Mouse (Mus musculus) heart, postnatal 10 days (tissue): Measurements from ENCODE around the gene Ccdc13. TPM values are rescaled to one million over a fixed set of nuclear protein-coding genes. Genes with fewer than 3 reads are reported as not detected.

Experiments used
- DNase-seq, 2 experiments: peaks; one replicate each; pipeline ENCODE4 v3.0.0; 2021
- intact Hi-C: fragments of 180-260 bp; cut with DNase I; formaldehyde crosslinking; loops from one replicate; pipeline ENCODE4 v1.15.1; 2025
- total RNA-seq, 2 experiments: library from RNA; stranded (reverse); gene quantifications; 2 replicates each; pipeline ENCODE4 v1.2.3; 2021

Gene Ccdc13
- total RNA-seq, 2 experiments from 2014 or later, result not detected

- no peak for DNase-seq
- intact Hi-C loops, result no loop called here
Observed at GRCm38 (mm10) chr9:121808511-121808910, 30.8 kb downstream of the Ccdc13 start.

DNA sequence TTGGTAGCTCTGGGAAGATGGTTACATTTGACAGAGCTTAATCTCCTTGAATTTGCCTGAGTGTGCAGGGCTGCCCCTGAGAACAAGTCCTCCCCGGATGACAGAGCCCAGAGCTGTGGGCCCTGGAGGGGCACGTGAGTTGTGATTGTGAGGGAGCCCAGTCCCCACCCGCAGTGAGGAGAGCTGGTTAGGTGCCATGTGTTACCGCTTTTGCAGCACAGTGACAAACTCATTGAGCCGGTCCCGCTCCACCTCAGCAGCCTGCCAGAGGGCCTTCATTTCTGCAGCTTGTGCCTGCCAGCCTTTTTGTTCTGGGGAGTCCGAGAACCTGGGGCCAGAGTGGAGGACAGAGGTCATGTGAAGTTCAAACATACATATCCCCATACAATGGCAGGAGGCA lies 31.3 kb downstream of the Ccdc13 start:
- peak in 1 of 2 experiments; percentile 38 for DNase-seq
- intact Hi-C loops, result no loop called here

- intact Hi-C loops, result no loop called here
- peak in 1 of 2 experiments; percentile 46 for DNase-seq
Observed at GRCm38 (mm10) chr9:121807546-121807945, 31.7 kb downstream of the Ccdc13 start.

- intact Hi-C loops, result no loop called here
Observed at GRCm38 (mm10) chr9:121802747-121803146, 36.5 kb downstream of the Ccdc13 start.

DNA sequence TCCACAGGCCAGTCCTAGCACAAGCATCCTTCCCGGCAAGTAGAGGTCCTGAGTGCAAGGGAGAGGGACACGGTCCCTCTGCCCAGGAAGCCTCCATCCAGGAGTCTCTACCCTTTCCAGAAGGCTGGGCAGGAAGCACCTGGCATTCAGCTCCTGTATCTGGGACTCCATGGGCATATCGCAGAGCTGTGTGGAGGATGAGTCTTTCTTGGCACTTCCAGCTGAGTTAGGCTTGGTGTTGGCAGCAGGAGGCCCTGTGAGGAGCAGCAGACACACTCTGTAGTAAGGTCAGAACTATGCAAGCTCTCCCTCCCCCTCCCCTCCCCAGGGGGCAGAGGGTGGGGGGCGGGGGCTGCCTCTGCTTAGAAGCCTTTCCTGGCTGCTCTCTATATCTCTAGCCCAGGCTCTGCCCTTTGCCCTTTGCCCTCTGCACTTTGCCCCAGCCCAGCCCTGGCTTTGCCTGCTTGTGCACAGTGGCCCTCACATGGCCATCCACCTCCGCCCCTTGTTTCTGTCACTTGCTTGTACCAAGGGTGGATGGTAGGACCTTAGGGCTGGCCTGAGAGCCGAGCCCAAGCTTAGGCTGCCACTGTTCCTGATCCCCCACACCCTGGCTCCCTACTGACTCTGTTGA lies 40.3 kb downstream of the Ccdc13 start:
- intact Hi-C loops, result loop anchor here (5.0 kb wide), 1 partner anchor 818 kb away; no protein-coding TSS in a partner anchor

More at GRCm38 (mm10) chr9:121802747-121803146, 36.5 kb downstream of the Ccdc13 start:
- no peak for DNase-seq

GRCm38 (mm10) chr9:121797722-121798121 lies 41.5 kb downstream of the Ccdc13 start:
- intact Hi-C loops, result loop anchor here (5.0 kb wide), 1 partner anchor 820 kb away; no protein-coding TSS in a partner anchor
- DNase-seq, result no peak

More for the DNA sequence above, 40.3 kb downstream of the Ccdc13 start:
- DNase-seq, result no peak

- intact Hi-C loops, result loop anchor here (5.0 kb wide), 1 partner anchor 822 kb away; no protein-coding TSS in a partner anchor
- peak; percentile 83 to 89 for DNase-seq
Observed at GRCm38 (mm10) chr9:121794972-121795539, 44.2 kb downstream of the Ccdc13 start.

- intact Hi-C loops, result no loop called here
- peak; percentile 71 for DNase-seq
Observed at GRCm38 (mm10) chr9:121791757-121792521, 47.3 kb downstream of the Ccdc13 start, which contains the start of gene Hhatl. TSS of gene Hhatl (minus strand) at chr9:121792507.

- peak; percentile 89 to 91 for DNase-seq
- intact Hi-C loops, result no loop called here
Observed at GRCm38 (mm10) chr9:121791206-121791605, 48.1 kb downstream of the Ccdc13 start.

DNA sequence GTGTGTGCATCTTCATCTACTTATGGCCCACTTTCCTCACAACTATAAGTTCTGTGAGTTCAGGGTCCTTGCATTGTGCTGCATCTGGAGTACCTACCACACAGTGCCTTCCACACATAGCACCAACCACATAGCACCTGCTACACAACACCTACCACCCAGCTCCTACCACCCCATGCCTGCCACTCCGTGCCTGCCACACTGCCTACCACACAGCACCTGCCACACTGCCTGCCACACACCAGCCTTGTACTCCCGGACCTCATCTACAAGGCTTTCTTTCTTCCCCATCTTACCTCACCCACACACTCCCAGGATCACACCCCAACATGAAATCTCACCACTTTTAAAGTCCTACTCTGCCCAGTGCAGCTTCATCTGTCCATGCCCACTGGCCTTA lies 52.9 kb downstream of the Ccdc13 start:
- intact Hi-C loops, result no loop called here

DNA sequence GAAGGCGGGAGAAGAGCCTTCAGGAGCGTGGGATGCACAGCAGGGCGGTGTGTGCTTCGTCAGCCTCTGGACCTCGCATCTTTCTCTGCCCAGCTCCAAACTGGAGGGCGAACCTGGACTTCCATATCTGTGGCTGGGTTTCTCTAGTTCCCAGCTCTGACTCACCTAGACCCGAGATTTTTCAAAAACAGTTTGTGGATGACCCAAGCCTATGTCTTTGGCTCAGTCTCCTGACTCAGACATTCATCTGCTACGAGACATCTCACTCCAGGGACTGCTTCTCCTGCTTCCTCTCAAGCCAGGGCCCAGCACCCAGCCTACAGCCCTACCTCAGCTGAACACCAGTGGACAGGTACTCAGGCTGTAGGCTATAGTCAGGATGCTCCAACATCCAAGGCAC lies 54.0 kb downstream of the Ccdc13 start:
- intact Hi-C loops, result no loop called here

More for the DNA sequence above, 52.9 kb downstream of the Ccdc13 start:
- DNase-seq, result no peak

GRCm38 (mm10) chr9:121784801-121785200 lies 54.5 kb downstream of the Ccdc13 start:
- intact Hi-C loops, result no loop called here
- DNase-seq, result no peak

More for the DNA sequence above, 54.0 kb downstream of the Ccdc13 start:
- no peak for DNase-seq

DNA sequence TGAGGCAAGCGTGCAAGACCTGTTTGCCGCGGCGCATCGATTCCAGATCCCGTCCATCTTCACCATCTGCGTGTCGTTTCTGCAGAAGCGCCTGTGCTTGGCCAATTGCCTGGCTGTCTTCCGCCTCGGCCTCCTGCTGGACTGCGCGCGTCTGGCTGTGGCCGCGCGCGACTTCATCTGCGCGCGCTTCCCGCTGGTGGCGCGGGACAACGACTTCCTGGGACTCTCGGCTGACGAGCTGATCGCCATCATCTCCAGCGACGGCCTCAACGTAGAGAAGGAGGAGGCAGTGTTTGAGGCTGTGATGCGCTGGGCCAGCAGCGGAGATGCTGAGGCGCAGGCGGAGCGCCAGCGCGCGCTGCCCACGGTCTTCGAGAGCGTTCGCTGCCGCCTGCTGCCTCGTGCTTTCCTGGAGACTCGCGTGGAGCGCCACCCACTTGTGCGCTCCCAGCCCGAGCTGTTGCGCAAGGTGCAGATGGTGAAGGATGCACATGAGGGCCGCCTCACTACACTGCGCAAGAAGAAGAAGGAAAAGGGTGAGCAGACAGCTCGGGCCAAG lies 61.1 kb downstream of the Ccdc13 start:
- intact Hi-C loops, result no loop called here
- DNase-seq, result peak; percentile 61 to 66

- intact Hi-C loops, result loop anchor here (2.0 kb wide), 1 partner anchor 17 kb away; no protein-coding TSS in a partner anchor
- peak in 1 of 2 experiments; percentile 61 for DNase-seq
Observed at GRCm38 (mm10) chr9:121777484-121778065, 61.7 kb downstream of the Ccdc13 start, which contains the start of gene Klhl40. TSS of gene Klhl40 (plus strand) at chr9:121777607.

- peak; percentile 64 to 67 for DNase-seq
- intact Hi-C loops, result loop anchor here (2.0 kb wide), 1 partner anchor 16 kb away; no protein-coding TSS in a partner anchor
Observed at GRCm38 (mm10) chr9:121776511-121776910, 62.8 kb downstream of the Ccdc13 start.

DNA sequence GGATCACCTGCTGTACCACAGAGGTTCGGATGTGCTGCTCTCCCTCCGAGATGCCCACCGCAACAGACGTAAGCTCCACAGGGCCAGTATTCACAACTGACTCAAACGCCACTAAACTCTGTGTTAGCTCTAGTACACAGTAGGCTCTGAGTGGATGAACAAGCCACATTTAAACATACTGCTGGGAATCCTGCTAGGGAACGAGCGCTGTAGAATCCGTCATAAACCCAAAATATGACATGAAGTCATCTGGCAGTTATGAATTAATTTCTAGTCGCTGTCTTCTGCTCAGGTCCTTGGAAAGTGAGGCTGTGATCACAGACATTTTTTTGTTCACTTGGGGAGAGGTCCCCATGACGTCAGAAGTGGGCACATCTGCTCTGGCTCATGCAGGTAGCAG lies 63.3 kb downstream of the Ccdc13 start:
- no peak for DNase-seq

GRCm38 (mm10) chr9:121772412-121772811 lies 66.8 kb downstream of the Ccdc13 start:
- peak in 1 of 2 experiments; percentile 51 for DNase-seq
- intact Hi-C loops, result no loop called here

More for the DNA sequence above, 63.3 kb downstream of the Ccdc13 start:
- intact Hi-C loops, result loop anchor here (2.0 kb wide), 1 partner anchor 15 kb away; no protein-coding TSS in a partner anchor

DNA sequence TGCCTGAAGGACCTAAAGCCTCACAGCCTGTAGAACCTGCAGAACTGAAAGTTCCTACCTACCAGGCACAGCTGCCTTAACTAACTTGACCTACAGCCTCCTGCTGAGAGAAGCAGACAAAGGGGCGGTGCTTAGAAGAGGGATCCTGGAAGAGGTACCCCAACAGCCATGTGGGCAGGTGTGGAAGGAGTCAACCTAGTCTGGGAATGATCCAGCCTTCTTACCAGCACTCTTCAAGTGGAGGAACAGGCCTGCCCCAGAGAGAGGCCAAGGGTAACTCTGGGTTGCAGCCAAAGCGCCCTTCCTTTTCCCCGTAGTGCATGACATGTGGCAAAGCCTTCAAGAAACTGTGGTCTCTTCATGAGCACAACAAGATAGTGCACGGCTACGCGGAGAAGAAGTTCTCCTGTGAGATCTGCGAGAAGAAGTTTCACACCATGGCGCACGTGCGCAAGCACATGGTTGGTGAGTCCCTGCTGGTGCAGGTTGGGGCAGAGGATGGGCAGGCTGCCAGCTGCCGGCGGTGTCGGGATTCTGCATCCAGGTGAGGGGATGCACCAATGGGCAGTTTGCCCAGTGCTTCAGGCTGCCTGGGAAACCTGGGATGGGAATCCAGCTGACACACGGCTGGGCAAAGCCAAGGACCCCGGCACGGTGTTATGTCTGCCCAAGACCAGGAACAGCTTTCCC lies 74.0 kb downstream of the Ccdc13 start:
- no peak for DNase-seq

DNA sequence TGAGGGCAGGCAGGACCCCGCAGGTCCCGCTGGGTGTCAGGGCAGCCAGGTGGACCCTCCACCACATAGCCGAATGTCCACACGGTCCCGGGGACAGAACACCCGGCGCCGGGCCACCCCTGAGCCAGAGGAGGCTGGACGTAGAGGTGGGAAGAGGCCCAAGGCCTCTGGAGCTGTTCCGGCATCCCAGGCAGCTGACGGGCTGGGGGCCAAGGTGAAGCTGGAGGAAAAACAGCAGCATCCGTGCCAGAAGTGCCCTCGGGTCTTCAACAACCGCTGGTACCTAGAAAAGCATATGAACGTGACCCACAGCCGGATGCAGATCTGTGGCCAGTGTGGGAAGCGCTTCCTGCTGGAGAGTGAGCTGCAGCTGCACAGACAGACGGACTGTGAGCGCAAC lies 75.5 kb downstream of the Ccdc13 start:
- intact Hi-C loops, result no loop called here
- peak; percentile 71 to 74 for DNase-seq

More for the DNA sequence above, 74.0 kb downstream of the Ccdc13 start:
- intact Hi-C loops, result no loop called here

- DNase-seq, result no peak
- intact Hi-C loops, result no loop called here
Observed at GRCm38 (mm10) chr9:121762761-121763160, 76.5 kb downstream of the Ccdc13 start.
